Mouse (Mus musculus) retina, postnatal 1 day (tissue): ENCODE measurements around the gene Ttc34.

Source experiments
- DNase-seq: peaks from one replicate; pipeline ENCODE4 v3.0.0-alpha.2; 2012

Gene Ttc34

DNA sequence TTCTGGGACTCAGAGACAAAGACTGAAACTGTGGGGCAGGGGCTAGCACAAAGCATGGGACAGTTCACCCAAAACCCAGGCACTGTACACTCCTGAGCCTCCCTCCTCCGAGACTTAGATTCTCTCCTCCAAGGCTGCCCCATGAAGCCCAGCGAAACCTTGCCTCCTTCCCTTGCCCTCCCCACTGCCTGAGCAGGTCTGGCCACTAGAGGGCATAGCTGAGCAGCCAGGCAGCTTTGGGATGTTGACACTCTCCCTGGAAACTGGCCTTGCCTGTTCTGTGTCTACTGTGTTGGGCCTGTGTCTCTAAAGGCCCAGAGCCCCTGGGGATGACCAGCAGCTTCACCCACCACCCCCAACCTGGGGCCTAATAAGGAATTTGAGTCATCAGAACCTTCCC lies at the start of gene Ttc34:
Gene Ttc34, plus strand, starts transcription at position 290 of the 400 bp plus-strand sequence.
- peak; percentile 63 for DNase-seq

DNA sequence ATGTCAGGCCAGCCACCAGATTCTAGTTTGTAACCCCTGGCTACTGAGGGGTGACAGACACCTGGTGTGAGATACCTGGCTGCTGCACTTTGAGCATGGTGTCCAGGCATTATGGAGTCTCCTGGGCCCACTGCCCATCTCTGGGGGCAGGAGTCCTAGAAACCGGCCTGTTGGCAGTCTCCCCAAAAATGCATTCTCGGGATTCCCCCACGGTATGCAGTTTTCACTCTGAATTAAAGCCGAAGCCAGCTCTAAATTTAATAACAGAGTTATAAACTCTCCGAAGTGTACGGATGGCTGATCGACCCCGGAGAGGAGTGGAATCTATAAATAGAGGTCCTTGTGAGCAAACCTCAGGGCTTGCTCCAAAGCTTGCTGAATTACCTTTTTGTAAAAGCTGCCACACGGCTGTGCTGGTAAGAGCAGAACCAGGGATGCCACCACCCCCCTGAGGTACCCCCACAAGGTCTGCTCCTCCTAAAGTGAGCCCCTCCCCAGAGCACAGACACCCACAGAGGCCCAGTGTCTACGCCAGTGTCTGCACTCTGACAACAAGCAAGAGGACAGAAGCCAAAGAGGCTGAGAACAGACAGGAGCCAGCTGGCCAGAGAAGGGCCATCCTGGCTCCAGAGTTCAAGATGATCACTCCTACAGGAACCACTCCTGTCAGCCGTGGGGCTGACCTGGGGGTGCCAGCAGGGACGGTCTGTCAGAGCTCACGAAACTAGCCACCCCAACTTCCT lies 49.1 kb upstream of the Ttc34 start:
- DNase-seq, result no peak

DNA sequence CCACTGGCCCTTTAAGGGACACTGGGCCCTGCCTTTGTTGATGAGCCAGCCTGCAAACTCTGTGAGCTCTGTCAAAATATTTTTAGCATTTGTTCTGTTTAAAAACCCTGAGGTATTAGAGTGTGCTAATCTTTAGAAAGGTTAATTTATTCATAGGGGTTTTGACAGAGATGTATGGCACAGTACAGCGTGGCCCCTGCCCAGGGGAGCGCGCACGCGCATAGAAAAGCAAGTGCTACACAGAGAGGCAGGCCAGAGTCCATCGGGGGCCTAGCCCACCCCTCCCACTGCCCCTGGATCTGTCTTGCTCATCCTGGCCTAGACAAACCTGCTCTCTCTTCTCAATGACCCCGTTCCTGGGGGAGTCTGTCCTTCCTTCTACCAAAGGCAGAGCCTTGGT lies 45.4 kb upstream of the Ttc34 start:
- DNase-seq, result no peak

DNA sequence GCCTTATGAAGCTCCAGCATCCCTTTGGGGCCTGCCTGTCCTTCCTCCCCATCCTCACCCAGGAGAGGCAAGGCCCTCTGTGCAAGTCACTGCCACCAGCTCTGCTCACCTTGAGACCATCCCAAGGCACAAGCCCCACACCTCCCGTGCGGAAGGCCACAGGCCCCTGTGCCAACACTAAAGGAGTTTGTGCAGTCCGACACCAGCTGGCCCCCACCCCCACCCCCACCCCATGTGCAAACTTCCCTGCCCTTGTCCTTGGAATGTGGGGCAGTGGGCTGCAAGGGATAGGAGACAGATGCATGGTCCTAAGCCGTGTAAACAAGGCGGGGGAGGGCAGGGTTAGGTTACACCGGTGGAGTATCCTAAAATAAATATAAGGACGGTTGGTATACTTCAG lies 43.8 kb upstream of the Ttc34 start:
- DNase-seq, result no peak

DNA sequence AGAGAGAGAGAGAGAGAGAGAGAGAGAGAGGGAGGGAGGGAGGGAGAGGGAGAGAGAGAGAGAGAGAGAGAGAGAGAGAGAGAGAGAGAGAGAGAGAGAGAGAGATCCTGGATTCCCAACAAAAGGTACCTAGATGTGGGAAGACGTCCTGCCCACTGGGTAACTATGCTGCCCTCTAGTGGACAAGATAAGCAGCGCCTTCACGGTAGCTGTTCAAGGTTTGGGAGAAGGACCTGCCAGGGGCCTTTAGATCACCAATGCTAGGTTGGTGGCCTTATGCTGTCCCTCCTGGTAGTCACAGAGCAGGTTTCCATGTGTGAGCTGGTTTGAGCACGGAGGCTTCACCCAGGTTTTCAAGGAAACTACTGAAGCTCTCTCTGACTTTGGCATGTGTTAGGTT lies 39.4 kb upstream of the Ttc34 start:
- peak; percentile 78 for DNase-seq

DNA sequence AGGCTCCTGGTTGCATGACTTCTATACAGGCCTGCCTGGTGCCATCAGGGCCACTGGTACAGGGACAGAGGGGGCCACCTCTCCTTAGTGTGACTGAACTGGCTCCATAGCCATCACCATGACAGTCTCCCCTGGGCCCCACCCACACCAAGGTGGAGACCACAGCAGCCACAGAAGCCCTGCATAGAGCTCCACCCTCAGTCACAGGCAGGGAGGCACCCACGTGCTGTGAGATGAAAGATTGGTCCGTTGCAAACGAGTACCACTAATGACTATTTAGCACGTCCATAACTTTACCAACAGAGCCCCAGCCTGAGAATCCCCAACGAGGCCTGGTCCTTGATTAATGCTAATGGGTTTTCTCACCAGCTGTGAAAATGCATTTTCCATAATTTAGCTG lies 36.7 kb upstream of the Ttc34 start:
- DNase-seq, result no peak

DNA sequence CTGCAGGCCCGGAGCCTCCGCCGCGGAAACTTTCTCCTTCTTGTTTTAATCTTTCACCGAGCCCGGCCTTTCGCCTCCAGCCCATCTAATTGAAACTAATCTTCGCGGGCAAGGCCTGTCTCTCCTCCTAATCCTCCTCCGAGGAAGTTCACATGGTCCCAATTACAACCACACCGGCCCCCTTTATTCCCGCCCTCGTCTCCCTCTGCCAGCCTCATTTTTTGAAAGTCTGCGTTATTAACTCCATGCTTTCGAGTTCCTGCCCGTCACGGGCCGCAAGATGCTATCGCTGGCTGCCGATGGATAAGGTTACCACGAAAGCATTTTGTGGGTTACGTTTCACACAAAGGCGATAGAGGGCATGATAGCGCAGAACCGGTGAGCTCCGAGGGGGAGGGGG lies 35.0 kb upstream of the Ttc34 start:
- peak; percentile 56 for DNase-seq

DNA sequence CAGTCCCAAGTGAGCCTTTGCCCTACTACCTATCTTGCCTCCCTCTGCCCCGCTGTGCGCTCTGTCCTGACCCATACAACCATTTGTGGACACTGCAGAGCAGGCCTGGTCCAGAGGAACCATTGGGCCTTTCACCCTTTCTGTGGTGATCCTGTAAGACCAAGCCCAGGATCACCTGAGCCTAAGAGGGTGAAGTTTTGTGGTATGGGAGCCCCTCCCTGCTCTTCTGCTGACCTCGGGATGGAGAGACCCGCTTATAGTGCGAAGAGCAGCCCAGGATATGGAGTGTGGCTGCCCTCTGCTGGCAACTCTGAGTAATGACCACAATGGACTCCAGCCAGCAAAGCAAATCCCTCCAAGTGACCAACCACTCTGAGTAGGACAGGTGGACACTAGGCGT lies 11.6 kb upstream of the Ttc34 start:
- peak; percentile 83 for DNase-seq

DNA sequence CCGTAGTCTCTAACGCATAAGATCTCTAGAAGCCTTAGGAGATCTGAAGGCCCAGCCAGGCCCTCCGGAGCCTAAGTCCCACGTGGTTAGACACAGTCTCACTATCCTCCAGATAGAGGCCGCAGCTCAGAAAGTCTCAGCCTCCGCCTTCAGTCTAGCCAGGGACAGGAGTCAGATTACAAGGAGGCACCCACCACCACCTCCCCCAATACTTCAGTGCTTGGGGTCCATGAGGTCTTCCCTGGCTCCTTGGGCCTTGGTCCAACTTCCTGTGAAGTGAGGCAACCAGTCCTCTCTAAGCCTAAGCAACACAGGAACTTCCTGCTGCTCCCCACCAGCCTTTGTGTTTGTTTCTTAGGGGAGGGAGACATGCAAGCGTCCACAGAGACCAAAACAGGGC lies 11.0 kb upstream of the Ttc34 start:
- DNase-seq, result no peak

DNA sequence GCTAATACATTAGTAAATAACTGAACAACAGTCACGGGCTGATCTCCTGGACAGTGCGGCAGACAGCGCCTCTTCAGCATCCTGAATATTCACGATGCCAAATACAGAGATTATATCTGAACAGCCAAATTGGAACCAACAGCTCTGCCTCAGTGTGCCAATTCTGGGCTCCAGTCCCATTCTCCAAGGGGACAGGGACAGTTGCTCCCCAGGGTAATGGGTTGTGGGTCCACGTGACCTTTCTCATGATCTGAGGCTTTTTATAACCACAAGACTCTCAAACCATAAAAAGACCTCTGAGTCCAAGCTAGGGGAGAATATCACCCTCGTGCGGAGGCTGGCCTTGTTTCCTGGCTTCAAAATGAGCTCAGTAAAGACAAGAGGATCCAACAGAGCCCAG lies 10.1 kb upstream of the Ttc34 start:
- no peak for DNase-seq

DNA sequence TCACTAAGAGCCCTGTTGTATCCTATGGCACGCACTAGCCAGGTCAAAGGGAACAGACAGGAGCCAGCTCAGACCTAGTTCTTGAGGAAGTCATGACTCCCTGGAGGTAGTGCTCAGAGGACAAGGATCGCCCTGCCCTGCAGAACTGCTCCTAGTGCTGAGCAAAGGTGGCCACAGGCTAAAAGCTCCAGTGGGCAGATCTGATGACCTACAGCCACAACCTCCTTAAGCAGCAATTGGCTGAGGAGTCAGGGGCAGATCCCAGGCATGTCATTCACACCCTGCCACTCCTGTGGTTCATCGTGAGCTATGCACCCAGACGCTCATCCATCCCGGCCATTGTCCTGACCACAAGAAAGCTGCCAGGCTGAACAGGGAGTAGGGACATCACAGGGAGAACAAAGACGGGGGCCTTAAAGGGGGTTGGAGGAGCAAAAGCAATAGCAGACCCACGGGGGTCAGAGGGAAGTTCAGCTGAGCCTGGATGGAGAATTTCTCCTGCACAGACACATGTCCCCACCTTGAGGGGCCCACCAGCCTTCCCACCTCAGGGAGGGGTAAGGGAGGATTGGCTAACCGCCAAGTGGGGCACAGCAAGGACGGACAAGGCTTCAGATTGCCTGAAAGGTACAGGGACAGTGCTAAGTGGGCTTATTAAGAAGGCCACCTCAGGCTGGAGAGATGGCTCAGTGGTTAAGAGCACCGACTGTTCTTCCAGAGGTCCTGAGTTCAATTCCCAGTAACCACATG lies 9.2 kb upstream of the Ttc34 start:
- DNase-seq, result peak; percentile 60

DNA sequence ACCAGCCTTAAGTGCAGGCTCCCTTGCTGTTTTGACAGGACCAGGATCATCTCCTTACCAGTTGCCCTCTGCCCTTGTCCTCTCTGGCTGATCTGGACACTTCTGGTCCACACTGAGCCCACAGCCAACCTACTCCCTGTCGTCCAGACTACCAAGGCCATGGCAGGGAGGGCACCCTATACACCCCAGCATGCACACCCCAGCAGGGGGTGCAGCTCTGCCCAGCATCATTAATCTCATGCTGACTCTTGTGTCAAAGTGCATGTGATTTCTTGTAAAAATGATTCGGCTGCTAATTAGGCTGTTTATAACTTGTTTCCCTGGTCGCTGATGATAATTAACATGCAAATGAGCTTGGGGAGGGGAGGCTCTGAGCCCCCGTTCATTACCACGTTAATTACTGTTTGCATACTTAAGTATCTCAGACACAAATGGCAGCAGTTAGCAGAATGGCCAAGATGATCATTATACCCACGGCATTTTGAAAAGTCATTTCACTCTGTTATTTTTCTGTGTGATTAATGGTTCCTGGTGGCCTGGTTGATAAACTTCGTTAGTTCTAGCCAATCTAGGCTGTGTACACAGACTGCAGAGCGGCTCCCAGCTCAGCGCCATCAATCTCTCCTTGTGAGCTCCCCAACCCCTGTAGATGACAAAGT lies 5.2 kb upstream of the Ttc34 start:
- DNase-seq, result peak; percentile 58

DNA sequence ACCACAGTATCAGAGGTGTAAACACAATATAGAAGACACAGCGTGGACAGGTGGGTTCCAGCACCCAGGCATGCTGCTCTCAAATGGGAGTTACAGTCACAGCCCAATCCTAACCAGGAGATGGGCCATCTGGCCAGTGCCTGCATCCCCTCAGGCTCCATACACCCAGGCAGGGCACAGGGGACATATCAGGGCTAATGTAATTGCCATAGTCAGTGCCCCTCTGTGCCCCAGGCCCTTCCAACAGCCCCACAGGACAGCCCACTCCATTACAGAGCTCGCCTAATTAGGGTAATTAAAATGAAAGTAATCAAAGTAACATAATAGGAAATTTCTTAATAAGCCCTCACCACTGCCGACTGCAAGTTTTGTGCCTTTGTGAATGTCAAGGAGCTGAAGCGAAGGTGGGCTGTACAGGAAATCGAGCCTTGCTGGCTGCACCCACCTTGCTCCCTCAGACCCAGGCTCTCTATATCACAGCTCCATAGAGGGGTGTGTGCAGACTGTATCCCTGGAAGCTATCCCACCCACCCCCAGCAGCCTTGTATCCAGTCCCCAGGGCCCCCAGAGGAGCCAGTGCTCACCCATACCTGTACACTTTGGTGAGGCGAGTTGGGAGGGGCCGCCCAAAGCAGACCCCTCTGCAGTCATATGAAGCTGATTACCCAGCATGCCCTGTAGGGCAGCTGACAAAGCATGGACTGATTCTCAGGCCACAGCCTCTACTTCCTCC lies 910 bp upstream of the Ttc34 start:
- no peak for DNase-seq

DNA sequence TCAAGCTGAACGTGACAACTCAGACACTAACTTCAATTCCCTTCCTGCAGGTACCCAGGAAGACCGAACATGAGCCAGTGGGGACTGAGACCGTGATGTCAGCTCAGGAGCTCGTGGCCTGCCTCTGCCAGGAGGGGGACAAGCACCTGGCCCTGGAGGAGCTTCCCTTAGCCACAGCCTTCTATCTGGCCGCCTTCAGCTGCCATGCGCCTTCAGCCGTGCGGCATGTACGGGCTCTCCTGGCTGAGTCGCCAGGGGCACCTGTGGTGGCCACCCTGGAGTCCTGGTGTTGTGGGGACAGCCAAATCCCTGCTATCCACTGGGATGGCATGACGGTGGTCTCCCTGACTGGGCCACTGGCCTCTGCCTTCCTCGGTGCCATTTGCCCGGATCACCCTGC lies 1.5 kb downstream of the Ttc34 start:
- DNase-seq, result no peak

DNA sequence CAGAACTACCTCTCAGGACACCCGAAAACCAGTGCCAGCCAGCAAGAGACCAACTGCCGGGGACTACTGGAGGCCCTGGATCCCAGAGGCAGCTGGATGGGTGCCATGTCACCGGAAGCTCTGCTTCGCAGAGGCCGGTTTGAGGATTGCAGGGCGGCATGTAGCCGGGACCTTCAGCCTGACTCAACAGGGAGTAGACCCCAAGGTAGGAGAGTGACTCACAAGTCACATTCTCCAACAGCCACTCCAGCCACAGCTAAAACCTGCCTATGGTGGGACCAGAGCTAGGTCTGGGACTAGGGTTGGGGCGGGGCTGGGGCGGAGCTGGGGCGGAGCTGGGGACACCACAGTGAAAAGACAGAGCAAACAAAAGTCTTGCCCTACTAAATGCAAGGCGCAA lies 2.1 kb downstream of the Ttc34 start:
- no peak for DNase-seq

DNA sequence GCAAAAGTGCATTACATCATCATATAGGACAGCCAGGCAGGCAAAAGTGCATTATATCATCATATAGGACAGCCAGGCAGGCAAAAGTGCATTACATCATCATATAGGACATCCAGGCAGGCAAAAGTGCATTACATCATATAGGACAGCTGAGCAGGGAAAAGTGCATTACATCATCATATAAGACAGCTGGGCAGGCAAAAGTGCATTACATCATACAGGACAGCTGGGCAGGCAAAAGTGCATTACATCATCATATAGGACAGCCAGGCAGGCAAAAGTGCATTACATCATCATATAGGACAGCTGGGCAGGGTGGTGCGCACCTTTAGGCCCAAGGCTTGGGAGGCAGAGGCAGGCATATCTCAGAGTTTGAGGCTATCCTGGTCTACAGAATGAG lies 15.4 kb downstream of the Ttc34 start:
- DNase-seq, result no peak

DNA sequence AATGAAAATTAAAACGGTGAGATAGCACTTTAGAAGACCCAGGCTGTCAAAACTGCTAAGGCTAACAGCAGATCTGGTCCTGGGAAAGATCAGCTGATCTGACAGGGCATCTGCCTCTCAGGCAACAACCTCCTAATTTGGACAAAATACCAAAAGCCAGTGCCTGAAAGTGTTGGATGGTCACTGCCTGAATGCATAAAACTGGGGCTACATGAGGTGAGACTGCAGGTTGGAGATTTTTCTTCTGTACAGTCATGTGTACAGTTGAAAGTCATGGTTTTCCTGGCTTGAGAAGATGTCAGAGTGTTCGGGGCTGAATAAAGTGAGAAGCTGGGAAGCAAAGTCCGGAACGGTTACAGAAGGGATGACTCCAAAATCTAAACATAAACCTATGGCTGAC lies 16.6 kb downstream of the Ttc34 start:
- DNase-seq, result no peak

DNA sequence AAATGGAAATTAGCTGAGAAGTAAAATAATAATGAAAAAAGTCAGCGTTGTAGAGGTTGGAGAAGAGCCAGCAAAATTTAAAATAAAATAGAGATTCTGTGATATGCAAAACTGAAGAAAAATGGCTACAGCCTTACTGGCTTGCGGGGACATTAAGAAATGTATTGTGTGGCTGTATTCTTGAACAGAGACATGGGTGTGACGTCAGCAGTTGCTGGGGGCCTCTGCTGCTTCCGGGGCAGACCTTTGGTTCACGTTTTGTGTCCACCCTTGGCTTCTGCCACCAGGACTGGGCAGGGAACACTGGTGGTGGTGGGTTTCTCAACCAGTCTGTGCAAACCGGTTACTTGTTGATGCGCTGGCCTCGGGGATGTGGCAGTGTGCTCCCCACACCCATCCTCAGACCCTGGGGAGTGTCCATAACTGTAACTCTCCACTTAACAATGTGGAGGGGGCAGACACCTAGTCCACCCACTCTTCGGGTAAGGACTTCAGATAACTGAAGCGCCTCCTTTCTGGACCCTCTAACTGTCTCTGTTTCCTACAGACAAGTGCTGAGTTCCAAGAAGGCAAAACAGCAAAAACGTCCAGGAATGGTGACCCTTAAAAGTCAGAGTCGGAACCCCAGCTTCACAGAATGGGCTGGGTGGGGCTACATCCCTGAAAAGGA lies 17.6 kb downstream of the Ttc34 start:
- DNase-seq, result no peak

DNA sequence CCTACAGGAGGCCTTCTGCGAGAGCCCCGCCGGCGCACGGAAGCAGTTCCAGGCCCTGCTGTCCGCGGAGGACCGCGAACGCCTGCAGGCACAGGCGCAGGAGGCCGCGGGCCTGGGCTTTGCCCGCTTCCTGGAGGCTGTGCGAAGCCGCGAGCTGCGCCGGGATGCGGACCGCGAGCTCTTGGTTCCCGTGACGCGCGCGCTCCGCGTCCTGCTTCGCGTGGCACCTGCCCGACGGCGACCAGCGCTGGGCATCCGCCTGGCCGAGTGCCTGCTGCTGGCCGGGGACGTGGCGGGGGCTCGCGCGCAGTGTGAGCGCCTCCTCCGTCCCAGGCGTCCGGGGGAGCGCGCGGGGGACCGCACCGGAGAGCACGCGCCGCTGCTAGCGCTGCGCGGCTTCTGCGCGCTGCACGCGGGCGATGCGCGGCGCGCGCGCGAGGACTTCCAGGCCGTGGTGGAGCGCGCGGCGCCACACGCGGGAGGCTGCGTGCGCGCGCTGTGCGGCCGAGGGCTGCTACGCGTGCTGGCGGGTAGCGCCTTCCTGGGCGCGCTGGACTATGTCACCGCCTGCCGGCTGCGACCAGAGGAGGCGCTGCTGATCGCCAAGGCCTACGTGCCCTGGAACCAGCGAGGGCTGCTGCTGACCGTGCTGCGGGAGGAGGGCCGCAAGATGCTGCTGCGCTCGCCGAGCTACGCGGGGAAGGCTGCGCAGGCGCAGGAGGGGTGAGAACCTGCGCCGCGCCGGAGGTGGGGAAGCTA lies 18.6 kb downstream of the Ttc34 start:
- DNase-seq, result peak; percentile 96

DNA sequence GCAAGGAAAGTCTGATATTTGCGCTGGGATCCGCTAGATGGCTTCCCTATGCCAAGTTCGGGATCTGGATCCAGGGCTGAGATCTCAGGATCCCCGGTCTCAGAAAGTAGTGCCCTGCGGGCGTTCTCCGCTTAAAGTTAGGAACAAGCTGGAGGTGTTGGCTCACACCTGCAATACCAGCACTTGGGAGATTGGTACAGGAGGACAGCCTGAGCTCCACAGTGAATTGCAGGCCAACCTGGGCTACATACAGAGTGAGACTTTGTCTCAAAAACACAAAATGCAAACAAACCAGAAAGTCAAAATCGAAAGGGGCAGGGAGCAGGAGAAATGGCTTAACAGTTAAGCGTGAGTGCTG lies 19.2 kb downstream of the Ttc34 start:
- no peak for DNase-seq

DNA sequence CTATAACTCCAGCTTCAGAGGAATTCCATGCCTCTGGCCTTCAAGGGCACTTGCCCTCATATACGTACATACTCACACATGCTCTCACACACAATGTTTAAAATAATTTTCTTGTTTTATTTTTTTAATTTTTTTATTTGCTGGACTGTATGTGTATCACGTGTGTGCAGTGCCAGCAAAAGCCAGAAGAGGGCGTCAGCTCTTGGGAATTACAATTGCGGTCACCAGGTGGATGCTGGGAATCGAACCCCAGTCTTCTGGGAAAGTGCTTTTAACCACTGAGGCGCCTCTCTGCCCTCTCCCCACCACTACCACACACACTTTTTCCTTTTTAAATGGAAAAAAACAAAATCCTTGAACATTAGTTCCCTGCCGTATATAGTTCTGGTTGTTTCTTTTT lies 19.6 kb downstream of the Ttc34 start:
- no peak for DNase-seq
